Mouse (Mus musculus) G1E-ER4 (cell line): ENCODE data around the gene Ralgps2. TPM values are rescaled to one million over a fixed set of nuclear protein-coding genes. Genes with fewer than 3 reads are reported as not detected.

ENCODE experiments used
- GATA1 ChIP-seq: IDR thresholded peaks from one replicate; pipeline ENCODE4 v1.8.0; 2012; ENCODE audit warnings: low read length, inconsistent platforms
- polyA plus RNA-seq: library from polyadenylated mRNA; stranded (reverse); fragments of >175 nt; gene quantifications from 2 replicates; pipeline ENCODE4 v1.2.3, GENCODE M21; 2012

Ralgps2 gene
- polyA plus RNA-seq, 1 experiment: 26.5 TPM

DNA sequence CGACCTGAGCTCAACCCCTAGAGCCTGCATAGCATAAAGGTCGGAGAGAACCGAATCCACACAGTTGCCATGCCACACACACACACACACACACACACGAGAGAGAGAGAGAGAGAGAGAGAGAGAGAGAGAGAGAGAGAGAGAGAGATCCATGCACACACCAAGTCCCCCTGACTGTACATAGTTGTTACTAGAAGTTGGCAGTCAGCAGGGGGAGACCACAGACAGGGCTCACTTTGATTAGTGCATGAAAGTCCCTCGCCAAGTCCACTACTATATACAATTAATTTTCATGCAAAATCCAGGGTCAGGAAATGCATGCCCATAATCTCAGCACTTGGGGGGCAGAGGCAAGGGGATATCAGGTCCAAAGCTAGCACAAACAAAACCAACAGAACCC, 9.2 kb downstream of the Ralgps2 start:
- TF ChIP-seq GATA1: no peak

DNA sequence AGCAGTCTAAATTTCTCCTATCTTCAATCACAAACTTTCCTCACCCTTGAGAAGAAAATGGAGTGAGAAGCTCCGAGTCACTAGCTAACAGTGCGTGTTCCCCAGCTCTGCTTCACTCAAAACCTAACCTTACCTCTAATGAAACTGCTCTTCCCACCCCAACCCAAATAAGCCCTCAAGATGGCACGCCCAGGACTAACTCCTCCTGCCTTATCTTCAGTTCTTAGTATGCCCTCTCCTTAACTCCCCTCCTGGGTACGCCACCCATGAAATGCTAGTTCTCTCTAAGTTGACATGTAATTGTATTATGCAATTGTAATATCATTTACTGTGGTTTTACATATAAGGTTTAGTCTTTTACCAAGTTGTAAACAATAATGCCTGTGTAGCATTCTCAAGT, 11.2 kb downstream of the Ralgps2 start:
- no peak for TF ChIP-seq GATA1

DNA sequence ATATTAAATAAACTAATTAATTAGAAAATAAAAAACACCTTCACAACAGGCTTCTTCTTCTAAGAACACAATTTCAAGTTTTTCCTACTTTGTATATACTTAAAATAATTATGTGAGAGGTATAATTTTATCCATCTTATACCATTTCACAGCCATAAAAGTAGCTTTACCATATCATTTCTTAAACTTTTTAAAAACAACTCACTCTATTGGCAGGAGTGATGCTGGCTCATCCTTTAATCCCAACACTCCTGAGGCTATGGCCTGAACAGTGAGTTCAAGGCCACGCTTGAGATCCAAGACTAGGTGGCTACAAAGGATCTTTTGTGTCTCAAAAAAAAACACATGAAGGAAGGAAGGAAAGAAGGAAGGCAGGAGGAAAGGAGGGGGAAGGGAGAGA, 15.9 kb downstream of the Ralgps2 start:
- no peak for TF ChIP-seq GATA1

DNA sequence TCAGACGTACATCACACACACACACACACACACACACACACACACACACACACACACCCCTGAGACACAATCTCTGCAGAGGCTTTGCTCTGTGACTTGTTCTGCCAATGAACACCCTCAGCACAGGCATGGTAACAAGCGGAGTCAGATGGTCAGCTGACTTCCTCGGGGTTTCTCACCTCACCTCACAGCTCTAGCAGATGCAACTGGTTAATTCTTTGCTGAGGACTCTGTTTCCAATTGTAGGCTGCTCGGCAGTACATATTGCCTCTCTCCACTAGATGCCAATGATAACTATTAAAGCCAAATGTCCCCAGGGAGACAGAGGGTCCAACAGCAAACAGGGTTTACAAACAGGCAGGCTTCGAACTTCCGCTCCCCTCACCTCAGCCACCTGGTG, 16.5 kb downstream of the Ralgps2 start:
- TF ChIP-seq GATA1: no peak

DNA sequence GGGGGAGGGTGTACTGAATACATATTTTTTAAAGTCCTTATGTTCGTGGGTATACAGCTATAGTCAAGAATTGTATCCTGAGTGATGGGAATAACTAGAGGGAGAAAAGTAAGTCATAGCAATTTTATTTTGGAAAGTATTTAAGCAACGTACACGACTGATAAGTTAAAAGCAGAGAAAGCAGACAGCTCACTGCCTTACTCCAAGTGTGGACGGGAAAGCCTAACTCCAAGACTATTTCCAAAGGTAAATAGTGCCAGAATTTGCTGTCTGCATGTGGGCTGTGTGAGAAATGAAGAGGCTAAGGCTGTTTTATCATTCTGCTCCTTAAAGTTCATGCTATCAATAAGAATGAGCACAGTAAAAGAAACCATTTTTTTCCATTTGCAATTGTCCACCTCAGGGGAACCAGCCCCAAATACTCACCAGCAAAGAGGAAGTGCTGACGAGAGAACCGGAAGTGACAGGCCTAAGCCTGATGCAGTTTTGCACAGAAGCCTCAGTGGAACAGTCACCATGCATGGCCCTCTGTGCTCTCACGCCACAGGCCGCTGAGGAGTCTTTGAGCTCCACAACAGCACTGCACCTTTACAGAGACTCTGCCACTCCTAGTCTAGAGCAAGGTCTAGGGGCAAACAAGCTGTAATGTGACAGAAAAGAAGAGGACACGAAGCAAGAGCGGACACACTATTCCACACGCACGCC, 18.0 kb downstream of the Ralgps2 start:
- TF ChIP-seq GATA1: no peak

DNA sequence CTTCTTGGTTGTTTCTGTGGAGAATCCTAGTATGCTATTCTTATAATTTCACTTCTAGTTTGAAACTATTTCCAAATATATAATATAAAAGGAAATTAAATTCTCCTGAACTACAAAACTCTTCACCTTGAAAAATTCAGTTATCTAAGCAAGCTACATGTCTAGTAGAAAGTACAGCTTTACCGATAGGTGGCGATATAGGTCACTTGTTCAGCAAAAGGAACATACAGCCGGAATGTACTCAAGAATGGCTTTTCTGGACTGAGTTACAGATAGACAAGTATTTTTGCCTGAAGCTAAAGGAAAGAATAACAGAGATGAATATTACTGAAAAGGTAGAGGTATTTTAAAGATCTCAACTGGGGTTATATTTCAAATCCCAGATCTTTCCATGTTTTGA, 22.0 kb downstream of the Ralgps2 start:
- TF ChIP-seq GATA1: no peak

DNA sequence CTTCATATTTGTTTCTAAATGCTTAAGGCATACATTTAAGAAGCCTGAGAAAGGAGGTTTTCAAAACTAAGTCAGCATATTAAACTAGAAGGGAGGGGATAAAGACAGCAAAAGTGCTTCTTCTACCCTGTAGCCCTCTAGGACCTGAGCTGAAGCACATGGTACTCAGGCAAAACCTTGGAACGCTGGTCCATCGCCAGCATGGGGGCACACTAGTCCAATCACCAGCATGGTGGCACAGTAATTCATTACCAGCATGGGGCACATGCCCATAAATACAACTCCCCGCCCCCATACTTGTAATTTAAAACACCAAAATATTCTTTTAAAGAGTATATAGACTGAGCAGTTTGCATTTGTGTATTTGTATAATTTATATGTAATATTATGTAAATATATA, 23.1 kb downstream of the Ralgps2 start:
- no peak for TF ChIP-seq GATA1

DNA sequence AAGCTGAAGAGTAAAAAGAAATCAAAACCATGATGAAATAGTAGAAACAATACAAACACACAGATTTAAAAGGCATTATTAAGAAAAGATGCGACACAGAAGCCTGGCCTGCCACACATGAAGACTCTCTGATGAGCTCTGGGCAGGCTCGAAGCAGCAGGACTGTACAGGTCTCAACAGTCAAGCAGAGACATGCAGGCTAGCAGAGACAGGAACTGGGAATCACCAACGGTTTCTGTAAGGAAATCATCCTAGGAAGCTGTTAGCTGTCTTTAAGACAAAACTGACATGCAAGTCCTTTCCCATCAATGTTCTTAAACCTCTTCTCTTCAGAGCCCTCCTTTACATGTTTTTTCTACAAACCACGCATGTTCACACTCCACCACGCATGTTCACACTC, 24.5 kb downstream of the Ralgps2 start:
- TF ChIP-seq GATA1: no peak

DNA sequence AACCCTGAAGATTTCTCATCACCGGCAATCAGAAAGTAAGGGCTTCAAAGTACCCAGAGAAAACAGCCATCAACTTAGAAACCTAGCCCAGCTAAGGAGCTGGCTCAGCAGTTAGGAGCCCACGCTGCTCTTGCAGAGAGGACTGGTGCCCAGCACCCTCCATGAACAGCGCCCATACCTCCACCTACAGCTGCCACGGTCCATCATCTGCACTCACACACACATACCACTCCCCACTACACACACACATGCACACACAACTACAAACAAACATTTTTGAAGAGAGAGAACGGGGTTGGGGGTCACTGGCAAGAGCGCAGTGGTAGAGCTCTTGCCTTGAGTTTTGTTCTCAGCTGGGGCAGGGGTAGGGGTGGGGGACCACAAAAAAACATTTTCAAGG, 26.2 kb downstream of the Ralgps2 start:
- TF ChIP-seq GATA1: no peak

DNA sequence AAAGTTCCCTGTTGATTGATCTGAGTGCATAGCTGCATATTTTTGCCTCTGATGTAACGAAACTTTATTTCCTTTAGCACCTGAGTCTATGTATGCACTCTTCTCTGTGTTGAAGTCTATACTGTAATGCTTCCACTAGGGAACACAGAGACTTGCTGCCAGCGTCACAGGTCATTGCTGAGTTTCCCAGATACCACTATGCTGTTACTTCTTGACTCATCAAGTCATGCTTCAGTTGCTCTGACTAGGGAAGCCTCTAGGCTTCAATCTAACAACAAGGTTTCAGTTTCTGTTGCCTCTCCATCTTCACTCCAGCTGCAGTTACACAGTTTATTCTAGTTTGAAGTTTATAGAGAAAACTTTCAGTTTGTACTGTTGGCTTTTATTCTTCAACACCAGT, 28.5 kb downstream of the Ralgps2 start:
- TF ChIP-seq GATA1: no peak

DNA sequence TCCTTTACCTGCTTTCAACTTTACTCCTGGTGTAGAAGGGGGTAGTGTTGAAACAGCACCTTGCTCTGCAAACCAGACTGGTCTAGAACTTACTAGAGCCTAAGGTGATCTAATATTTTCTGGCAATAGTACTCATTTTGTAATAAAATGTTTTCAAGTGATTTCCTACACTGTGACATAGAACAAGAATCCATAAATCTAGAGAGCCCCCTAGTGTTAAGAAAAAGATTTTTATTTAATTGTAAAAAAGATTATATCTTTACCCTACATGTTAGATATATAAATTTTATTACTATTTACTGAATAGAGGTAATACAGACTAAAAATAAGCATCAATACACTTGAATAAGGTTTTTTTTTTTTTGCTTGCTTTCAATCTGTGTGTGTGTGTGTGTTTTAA, 29.6 kb downstream of the Ralgps2 start:
- TF ChIP-seq GATA1: no peak

DNA sequence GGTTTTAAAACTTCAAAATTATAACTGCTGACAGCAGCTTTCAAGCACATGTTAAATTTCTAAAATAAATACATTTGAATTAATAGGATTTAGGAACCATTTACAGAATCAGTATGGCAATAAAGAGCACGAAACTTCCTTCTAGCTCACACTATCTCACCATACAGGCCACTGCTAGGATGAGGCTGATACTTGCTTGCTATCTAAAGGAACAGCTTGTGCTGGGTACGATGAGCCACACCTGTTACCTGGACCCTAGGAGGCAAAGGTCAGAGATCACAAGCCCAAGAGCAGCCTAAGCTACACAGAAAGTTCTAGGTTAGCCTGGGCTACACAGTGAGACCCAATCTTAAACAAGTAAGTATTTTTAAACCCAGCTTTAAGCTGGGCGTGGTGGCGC, 30.2 kb downstream of the Ralgps2 start:
- no peak for TF ChIP-seq GATA1

DNA sequence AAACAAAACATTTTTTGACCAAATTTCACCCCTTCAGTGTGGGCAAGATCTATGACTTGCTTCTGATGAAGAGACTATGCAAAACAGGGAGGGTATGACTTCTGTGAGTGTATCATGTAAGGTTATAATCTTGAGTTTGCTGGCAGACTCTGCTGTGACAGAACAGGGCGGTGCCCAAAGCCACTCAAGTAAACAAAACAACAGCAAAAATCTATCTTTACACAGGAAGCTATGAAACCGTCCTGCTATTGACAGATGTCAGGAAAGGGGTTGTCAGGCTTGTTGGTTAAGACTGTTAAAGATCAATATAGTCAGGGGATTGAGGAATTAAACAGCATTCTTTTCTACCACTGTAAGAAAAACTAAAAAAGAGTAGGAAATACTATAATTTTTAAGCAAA, 33.8 kb downstream of the Ralgps2 start:
- TF ChIP-seq GATA1: no peak

DNA sequence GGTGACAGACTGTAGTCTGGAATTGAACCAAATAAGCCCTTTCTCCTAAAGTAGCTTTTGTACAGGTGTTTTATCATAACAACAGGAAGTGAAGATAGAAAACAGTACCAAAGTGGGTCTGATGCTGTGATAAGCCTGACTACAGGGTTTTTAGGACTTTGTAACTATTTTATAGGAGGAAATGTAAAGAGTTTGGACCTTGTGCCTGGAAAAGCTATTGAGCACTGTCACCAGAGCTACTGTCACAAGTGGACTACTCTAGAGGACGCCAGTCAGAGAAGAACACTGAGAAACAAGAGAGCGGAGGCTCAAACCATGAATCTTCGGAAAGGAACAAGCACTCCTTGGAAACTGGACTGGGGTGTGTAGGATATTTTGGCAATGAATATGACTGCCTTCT, 35.5 kb downstream of the Ralgps2 start:
- TF ChIP-seq GATA1: no peak

DNA sequence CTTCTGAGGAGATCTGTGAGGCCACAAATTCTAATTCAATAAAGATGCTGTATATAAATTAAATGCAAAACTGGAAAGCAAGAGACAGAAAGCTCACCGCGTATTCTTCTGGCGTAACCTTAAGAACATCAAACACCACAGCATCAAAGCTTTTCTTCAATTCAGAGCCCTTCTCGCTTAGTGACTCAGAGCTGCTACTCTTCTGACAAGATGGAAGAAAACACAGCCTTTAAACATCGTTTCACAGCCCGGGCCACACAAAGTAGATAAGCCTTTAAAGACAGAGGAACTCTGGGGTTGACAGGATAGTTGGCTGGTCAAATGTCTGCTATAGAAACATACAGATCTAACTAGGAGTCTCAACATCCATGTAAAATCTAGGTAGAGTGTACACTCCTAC, 37.7 kb downstream of the Ralgps2 start:
- no peak for TF ChIP-seq GATA1

DNA sequence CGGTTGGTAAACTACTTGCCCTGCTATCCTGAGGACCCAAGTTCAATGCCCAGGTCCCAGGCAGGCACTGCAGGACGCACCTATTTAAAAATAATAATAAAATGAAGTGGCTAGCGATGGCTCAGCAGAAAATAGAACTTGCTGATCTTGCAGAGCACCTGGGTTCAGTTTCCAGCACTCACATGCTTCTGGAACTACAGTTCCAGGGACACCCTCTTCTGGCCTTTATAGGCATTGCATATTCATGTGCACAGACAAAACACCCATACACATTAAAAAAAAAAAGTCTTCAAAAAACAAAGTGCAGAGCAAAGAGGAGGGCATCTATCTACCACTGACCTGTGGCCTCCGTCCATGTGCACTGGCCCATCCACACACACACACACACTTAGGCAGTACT, 47.9 kb downstream of the Ralgps2 start:
- no peak for TF ChIP-seq GATA1

DNA sequence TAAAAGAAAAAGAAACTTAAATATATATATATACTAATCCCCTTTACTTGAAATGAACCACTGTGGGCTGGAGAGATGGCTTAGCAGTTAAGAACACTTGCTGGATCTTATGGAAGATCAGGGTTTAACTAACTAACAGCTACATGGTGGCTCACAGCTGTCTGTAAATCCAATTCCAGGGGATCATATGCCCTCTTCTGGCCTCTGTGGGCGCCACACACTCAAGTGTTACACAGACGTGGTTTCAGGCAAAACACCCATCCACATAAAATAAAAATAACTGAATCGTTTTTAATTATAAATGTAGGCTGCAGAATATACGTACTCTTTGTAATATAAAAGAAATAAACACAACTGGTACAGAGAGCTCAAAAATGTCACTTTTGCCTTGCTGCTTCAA, 50.6 kb downstream of the Ralgps2 start:
- TF ChIP-seq GATA1: no peak

DNA sequence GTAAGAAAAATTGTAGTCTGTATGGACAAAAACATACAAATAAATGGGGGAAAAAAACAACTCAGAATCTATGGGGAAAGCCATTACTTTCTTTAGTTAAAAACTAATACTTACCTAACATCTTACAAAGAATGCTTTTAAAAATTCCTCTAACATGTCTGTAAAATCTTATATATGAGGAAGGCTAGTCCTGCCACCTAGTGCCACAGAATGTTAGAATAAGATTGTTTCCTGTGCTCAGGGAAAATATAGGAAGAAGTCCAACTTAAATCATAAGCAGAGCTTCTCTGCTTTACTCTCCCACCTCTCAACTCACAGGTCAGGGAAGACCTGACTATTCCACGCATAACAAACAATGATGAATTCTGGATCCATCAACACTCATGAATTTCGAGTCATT, 53.5 kb downstream of the Ralgps2 start:
- TF ChIP-seq GATA1: no peak
